Mouse (Mus musculus): ENCODE data around the gene Defa21. TPM values are rescaled to one million over a fixed set of nuclear protein-coding genes. Genes with fewer than 3 reads are reported as not detected.
"Not testable (repeated sequence)": the region's sequence is repeated elsewhere in the genome, so short reads cannot be mapped to it uniquely, and the experiment has no call there.

Gene Defa21
- polyA plus RNA-seq (2014; fragmentation: Nextera tagmentation; extraction: Ambion mirVana), result not detected in 2 replicates

DNA sequence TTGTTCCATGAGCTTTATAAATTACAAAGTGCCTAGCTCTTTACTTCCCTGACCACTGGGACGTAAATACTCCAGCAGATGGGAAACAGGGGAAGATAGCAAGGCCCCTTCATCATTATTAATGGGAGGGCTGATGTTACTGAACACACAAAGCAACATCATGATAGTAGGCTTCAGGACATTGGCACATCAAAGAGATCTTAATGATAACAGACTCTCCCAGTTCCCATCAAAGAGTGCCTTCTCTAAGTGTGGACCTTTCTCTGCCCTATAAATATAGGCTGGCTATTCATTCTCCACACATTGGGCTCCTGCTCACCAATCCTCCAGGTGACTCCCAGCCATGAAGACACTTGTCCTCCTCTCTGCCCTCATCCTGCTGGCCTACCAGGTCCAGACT is at the start of gene Defa21:
Defa21 (plus strand) TSS at position 301 of the 400 bp plus-strand sequence.
- H3K9me3 ChIP-seq (ENCODE audit: control insufficient read depth, low read depth, low read length); ATAC-seq (ENCODE audit: insufficient number of reproducible peaks, insufficient read depth, low FRiP score, low read depth); H3K36me3 ChIP-seq (ENCODE audit: control insufficient read depth, insufficient read depth, low read length); H3K4me1 ChIP-seq (ENCODE audit: control insufficient read depth, insufficient read depth, low read length); H3K4me2 ChIP-seq (replicated peaks; ENCODE audit: low read depth, low read length); H3K4me3 ChIP-seq (ENCODE audit: low read depth, low read length); H3K27me3 ChIP-seq (ENCODE audit: control insufficient read depth, insufficient read depth, low read length); H3K9ac ChIP-seq (replicated peaks; ENCODE audit: low read depth, low read length); H3K27ac ChIP-seq (ENCODE audit: low read length): not testable (repeated sequence)
- WGBS, result no CpG with 5 or more reads among the region's 1 CpGs

DNA sequence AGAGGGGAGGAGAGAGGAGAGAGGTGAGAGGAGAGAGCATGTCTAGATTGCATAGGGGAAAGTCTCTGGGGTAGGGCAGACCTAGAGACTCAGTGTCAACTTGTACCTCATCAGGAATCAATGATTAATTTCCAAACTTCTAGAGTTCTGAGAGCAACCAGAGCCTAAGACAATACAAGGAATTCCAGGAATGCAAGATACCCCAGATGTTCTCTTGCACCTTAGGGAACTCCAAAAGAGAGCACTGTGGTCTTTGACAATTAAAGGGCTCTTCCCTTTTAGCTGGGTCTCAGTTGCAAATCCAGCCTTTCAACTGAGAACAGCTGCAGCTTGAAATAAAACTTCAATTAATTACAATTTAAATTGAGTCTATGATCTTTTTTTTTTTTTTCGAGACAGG is 45.5 kb upstream of the Defa21 start:
- no peak overlapping the region for H3K4me3 ChIP-seq (ENCODE audit: low read depth, low read length)
- no peak overlapping the region for H3K4me2 ChIP-seq (replicated peaks; ENCODE audit: low read depth, low read length)
- no peaks in the 10 kb centered on the region for H3K36me3 ChIP-seq (ENCODE audit: control insufficient read depth, insufficient read depth, low read length)
- no peaks in the 10 kb centered on the region for H3K9me3 ChIP-seq (ENCODE audit: control insufficient read depth, low read depth, low read length)
- no peaks in the 10 kb centered on the region for H3K27me3 ChIP-seq (ENCODE audit: control insufficient read depth, insufficient read depth, low read length)
- ATAC-seq (ENCODE audit: insufficient number of reproducible peaks, insufficient read depth, low FRiP score, low read depth), result no peak
- 67% methylated on average over 1 of the region's 1 CpGs for WGBS
- H3K27ac ChIP-seq (ENCODE audit: low read length), result no peak overlapping the region
- H3K4me1 ChIP-seq (ENCODE audit: control insufficient read depth, insufficient read depth, low read length), result no peaks in the 10 kb centered on the region
- no peak overlapping the region for H3K9ac ChIP-seq (replicated peaks; ENCODE audit: low read depth, low read length)

DNA sequence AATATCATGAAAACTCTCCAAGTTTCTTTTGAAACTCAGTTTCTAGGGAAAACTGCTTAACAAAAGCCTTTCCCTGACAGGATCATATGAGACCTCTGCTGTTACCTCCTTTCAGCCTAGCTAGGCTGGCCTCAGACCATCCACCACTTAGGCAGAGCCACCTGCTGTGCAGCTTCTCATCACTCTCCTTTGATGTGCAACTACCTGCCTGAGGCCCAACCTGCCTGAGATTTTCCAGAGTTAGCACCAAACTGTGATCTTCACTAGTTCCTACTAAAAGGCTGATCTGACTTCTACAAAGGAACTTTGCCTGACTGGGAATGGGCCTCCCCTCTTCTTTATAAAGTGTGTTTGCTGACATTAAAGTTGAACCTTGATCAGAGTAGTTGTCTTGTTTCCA is 31.3 kb upstream of the Defa21 start:
- H3K9ac ChIP-seq (replicated peaks; ENCODE audit: low read depth, low read length); H3K9me3 ChIP-seq (ENCODE audit: control insufficient read depth, low read depth, low read length); ATAC-seq (ENCODE audit: insufficient number of reproducible peaks, insufficient read depth, low FRiP score, low read depth); H3K27ac ChIP-seq (ENCODE audit: low read length); H3K4me3 ChIP-seq (ENCODE audit: low read depth, low read length); H3K4me1 ChIP-seq (ENCODE audit: control insufficient read depth, insufficient read depth, low read length); H3K36me3 ChIP-seq (ENCODE audit: control insufficient read depth, insufficient read depth, low read length); H3K27me3 ChIP-seq (ENCODE audit: control insufficient read depth, insufficient read depth, low read length); H3K4me2 ChIP-seq (replicated peaks; ENCODE audit: low read depth, low read length): not testable (repeated sequence)

DNA sequence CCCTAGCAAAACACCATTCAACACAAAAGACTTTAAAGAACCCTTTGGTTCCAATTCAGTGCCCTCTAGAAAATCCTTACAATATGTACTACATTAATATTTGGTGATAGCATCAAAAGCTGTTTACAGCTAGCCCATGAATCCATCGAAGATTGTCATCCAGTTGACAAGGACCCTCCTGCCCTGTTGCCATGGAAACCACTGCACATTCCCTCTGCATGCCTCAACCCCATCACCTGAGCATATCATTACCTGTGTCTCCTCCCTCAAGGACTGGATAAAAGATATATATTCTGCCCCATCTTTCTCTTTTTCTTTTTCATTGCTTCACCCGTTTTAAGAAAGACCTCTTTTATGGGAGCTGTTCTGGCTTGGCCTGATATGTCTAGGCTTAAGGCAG is 28.6 kb upstream of the Defa21 start:
- no peak overlapping the region for H3K4me2 ChIP-seq (replicated peaks; ENCODE audit: low read depth, low read length)
- no peak overlapping the region for H3K27ac ChIP-seq (ENCODE audit: low read length)
- H3K4me3 ChIP-seq (ENCODE audit: low read depth, low read length), result no peak overlapping the region
- H3K27me3 ChIP-seq (ENCODE audit: control insufficient read depth, insufficient read depth, low read length), result no peaks in the 10 kb centered on the region
- H3K36me3 ChIP-seq (ENCODE audit: control insufficient read depth, insufficient read depth, low read length), result no peaks in the 10 kb centered on the region
- H3K9ac ChIP-seq (replicated peaks; ENCODE audit: low read depth, low read length), result no peak overlapping the region
- H3K4me1 ChIP-seq (ENCODE audit: control insufficient read depth, insufficient read depth, low read length), result no peaks in the 10 kb centered on the region
- no peaks in the 10 kb centered on the region for H3K9me3 ChIP-seq (ENCODE audit: control insufficient read depth, low read depth, low read length)
- ATAC-seq (ENCODE audit: insufficient number of reproducible peaks, insufficient read depth, low FRiP score, low read depth), result no peak
- WGBS, result 78% methylated on average over 2 of the region's 2 CpGs

DNA sequence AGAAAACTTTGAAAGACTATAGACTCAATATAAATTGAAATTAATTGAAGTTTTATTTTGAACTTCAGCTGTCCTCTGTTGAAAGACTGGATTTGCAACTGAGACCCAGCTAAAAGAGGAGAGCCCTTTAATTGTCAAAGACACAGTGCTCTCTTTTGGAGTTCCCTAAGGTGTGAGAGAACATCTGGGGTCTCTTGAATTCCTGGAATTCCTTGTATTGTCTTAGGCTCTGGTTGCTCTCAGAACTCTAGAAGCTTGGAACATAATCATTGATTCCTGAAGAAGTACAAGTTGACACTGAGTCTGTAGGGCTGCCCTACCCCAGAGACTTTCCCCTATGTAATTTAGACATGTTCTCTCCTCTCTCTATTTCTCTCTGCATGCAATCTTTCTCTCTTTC is 28.1 kb upstream of the Defa21 start:
- no peaks in the 10 kb centered on the region for H3K27me3 ChIP-seq (ENCODE audit: control insufficient read depth, insufficient read depth, low read length)
- H3K27ac ChIP-seq (ENCODE audit: low read length), result no peak overlapping the region
- no peaks in the 10 kb centered on the region for H3K4me1 ChIP-seq (ENCODE audit: control insufficient read depth, insufficient read depth, low read length)
- no peak overlapping the region for H3K9ac ChIP-seq (replicated peaks; ENCODE audit: low read depth, low read length)
- no peaks in the 10 kb centered on the region for H3K36me3 ChIP-seq (ENCODE audit: control insufficient read depth, insufficient read depth, low read length)
- H3K4me3 ChIP-seq (ENCODE audit: low read depth, low read length), result no peak overlapping the region
- ATAC-seq (ENCODE audit: insufficient number of reproducible peaks, insufficient read depth, low FRiP score, low read depth), result no peak
- no peak overlapping the region for H3K4me2 ChIP-seq (replicated peaks; ENCODE audit: low read depth, low read length)
- H3K9me3 ChIP-seq (ENCODE audit: control insufficient read depth, low read depth, low read length), result no peaks in the 10 kb centered on the region

DNA sequence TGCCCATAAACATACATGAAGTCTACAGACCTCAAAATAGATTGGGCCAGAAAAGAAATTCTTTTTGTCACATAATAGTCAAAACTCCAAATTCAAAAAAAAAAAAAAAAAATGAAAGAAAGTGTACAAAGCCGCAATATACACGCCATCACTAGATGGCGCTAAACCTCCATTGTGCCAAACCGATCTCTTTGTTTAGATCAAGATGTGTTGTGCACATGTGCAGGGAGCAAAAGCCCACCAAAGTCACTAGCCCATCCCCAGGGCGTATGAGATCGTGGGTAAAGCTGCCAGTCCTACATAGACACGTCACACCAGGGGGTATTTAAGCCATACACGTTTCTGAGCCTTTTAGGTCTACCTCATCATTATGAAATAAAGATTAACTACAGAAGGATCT is 24.2 kb upstream of the Defa21 start:
- Histone ChIP-seq H3K9me3 (ENCODE audit: control insufficient read depth, low read depth, low read length) (no peaks in the 10 kb centered on the region; the same call in 1 of the 2 replicates), H3K27ac (ENCODE audit: low read length) (no peak overlapping the region), H3K4me1 (ENCODE audit: control insufficient read depth, insufficient read depth, low read length) (no peaks in the 10 kb centered on the region), H3K36me3 (ENCODE audit: control insufficient read depth, insufficient read depth, low read length) (no peaks in the 10 kb centered on the region), H3K9ac (replicated peaks; ENCODE audit: low read depth, low read length) (no peak overlapping the region), H3K27me3 (ENCODE audit: control insufficient read depth, insufficient read depth, low read length) (no peaks in the 10 kb centered on the region), H3K4me3 (ENCODE audit: low read depth, low read length) (no peak overlapping the region), H3K4me2 (replicated peaks; ENCODE audit: low read depth, low read length) (no peak overlapping the region)
- no peak for ATAC-seq (ENCODE audit: insufficient number of reproducible peaks, insufficient read depth, low FRiP score, low read depth)
- 51% methylated on average over 8 of the region's 8 CpGs for WGBS

DNA sequence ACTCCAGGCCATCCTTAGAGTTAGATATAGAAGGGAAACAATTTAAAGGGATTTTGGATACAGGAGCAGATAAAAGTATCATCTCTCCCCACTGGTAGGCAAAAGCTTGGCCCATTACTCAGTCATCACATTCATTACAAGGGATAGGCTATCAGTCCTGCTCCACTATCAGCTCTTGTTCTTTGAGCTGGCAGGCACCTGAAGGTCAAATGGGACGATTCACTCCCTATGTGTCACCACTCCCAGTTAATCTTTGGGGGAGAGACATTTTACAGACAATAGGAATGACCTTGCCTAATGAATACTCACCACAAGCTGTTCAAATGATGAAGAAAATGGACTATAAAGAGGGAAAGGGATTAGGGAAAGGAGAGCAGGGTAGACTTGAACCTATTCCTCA is 18.5 kb upstream of the Defa21 start:
- Histone ChIP-seq H3K36me3 (ENCODE audit: control insufficient read depth, insufficient read depth, low read length) (no peaks in the 10 kb centered on the region), H3K27me3 (ENCODE audit: control insufficient read depth, insufficient read depth, low read length) (no peaks in the 10 kb centered on the region), H3K4me3 (ENCODE audit: low read depth, low read length) (no peak overlapping the region), H3K9ac (replicated peaks; ENCODE audit: low read depth, low read length) (no peak overlapping the region), H3K9me3 (ENCODE audit: control insufficient read depth, low read depth, low read length) (no peaks in the 10 kb centered on the region; the same call in 1 of the 2 replicates), H3K4me2 (replicated peaks; ENCODE audit: low read depth, low read length) (no peak overlapping the region), H3K27ac (ENCODE audit: low read length) (no peak overlapping the region), H3K4me1 (ENCODE audit: control insufficient read depth, insufficient read depth, low read length) (no peaks in the 10 kb centered on the region)
- WGBS, result 20% methylated on average over 1 of the region's 1 CpGs
- ATAC-seq (ENCODE audit: insufficient number of reproducible peaks, insufficient read depth, low FRiP score, low read depth), result no peak

DNA sequence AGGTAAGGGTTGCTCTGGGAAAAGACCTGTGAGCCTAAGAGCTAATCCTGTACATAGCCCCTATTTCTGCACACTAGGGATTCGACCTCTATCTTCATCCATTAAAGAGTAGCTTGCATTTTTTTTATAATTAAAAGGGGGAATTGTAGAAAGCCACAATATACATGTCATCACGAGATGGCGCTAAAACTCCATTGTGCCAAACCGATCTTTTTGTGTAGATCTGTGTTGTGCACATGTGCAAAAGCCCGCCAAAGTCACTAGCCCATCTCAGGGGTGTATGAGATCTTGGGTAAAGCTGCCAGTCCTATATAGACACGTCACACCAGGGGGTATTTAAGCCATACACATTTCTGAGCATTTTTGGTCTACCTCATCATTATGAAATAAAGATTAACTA is 16.8 kb upstream of the Defa21 start:
- 47% methylated on average over 6 of the region's 6 CpGs for WGBS
- not testable (repeated sequence) for H3K4me2 ChIP-seq (replicated peaks; ENCODE audit: low read depth, low read length); H3K27ac ChIP-seq (ENCODE audit: low read length); H3K9ac ChIP-seq (replicated peaks; ENCODE audit: low read depth, low read length); H3K9me3 ChIP-seq (ENCODE audit: control insufficient read depth, low read depth, low read length); ATAC-seq (ENCODE audit: insufficient number of reproducible peaks, insufficient read depth, low FRiP score, low read depth); H3K4me1 ChIP-seq (ENCODE audit: control insufficient read depth, insufficient read depth, low read length); H3K4me3 ChIP-seq (ENCODE audit: low read depth, low read length); H3K36me3 ChIP-seq (ENCODE audit: control insufficient read depth, insufficient read depth, low read length); H3K27me3 ChIP-seq (ENCODE audit: control insufficient read depth, insufficient read depth, low read length)

DNA sequence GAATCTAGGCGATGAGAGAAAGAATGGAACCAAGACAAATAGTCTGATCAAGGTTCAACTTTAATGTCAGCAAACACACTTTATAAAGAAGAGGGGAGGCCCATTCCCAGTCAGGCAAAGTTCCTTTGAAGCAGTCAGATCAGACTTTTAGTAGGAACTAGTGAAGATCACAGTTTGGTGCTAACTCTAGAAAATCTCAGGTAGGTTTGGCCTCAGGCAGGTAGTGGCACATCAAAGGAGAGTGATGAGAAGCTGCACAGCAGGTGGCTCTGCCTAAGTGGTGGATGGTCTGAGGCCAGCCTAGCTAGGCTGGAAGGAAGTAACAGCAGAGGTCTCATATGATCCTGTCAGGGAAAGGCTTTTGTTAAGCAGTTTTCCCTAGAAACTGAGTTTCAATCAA is 14.8 kb upstream of the Defa21 start:
- H3K9ac ChIP-seq (replicated peaks; ENCODE audit: low read depth, low read length); H3K9me3 ChIP-seq (ENCODE audit: control insufficient read depth, low read depth, low read length): not testable (repeated sequence)
- 53% methylated on average over 1 of the region's 1 CpGs for WGBS

More for the DNA sequence above, 14.8 kb upstream of the Defa21 start:
- H3K27me3 ChIP-seq (ENCODE audit: control insufficient read depth, insufficient read depth, low read length); H3K4me1 ChIP-seq (ENCODE audit: control insufficient read depth, insufficient read depth, low read length); H3K4me2 ChIP-seq (replicated peaks; ENCODE audit: low read depth, low read length); ATAC-seq (ENCODE audit: insufficient number of reproducible peaks, insufficient read depth, low FRiP score, low read depth); H3K27ac ChIP-seq (ENCODE audit: low read length); H3K36me3 ChIP-seq (ENCODE audit: control insufficient read depth, insufficient read depth, low read length); H3K4me3 ChIP-seq (ENCODE audit: low read depth, low read length): not testable (repeated sequence)
